Mouse (Mus musculus): ENCODE measurements around the gene Snx10. TPM values are rescaled to one million over a fixed set of nuclear protein-coding genes. Genes with fewer than 3 reads are reported as not detected.
"Not testable (repeated sequence)": the region's sequence is repeated elsewhere in the genome, so short reads cannot be mapped to it uniquely, and the experiment has no call there.

The Snx10 gene
- 15.3 and 17.3 TPM in 2 replicates for polyA plus RNA-seq (2016; fragmentation: Nextera tagmentation; extraction: Ambion mirVana)

DNA sequence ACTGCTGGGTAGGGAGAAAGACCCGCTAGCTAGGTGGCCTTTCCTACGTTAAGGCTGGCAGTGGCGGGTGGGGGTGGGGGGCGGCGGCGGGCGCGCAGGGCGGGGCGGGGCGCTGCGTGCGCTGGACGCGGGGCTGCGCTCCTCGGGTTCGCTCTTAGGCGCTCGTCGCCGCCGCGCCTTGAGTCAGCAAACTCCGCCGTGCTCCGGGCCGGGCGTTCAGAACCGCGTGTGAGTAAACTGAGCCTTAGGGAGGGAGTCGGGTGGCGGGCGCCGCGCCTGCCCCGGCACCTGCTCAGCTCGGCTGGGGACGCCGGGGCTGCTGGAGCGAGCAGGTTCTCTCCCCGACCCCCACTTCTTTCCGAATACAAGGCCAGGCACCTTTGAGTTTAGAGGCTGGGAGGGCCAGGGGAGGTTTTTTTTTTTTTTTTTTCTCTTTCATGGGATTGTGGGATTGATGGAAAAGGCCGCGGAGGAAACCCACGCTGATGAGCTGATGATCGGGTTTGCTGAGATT, at the start of gene Snx10:
Snx10 (plus strand) TSS at position 95 of the 514 bp plus-strand sequence.
- Histone ChIP-seq H3K27ac (no peak within 1 kb of the TSS), H3K4me1 (replicated peaks) (peaks cover 8% of the 10 kb centered on the region), H3K9ac (replicated peaks) (peak within 1 kb of the TSS; percentile 71), H3K4me3 (replicated peaks) (peak within 1 kb of the TSS; percentile 64), H3K27me3 (no peaks in the 10 kb centered on the region), H3K4me2 (peak within 1 kb of the TSS; percentile 77), H3K36me3 (no peaks in the 10 kb centered on the region), H3K9me3 (no peaks in the 10 kb centered on the region)
- peak; percentile 76; the same call in 1 of the 2 replicates for ATAC-seq (ENCODE audit: insufficient number of reproducible peaks, insufficient read depth, low FRiP score, low TSS enrichment, low read depth)
- WGBS: under 1% methylated on average over 47 of the region's 47 CpGs

DNA sequence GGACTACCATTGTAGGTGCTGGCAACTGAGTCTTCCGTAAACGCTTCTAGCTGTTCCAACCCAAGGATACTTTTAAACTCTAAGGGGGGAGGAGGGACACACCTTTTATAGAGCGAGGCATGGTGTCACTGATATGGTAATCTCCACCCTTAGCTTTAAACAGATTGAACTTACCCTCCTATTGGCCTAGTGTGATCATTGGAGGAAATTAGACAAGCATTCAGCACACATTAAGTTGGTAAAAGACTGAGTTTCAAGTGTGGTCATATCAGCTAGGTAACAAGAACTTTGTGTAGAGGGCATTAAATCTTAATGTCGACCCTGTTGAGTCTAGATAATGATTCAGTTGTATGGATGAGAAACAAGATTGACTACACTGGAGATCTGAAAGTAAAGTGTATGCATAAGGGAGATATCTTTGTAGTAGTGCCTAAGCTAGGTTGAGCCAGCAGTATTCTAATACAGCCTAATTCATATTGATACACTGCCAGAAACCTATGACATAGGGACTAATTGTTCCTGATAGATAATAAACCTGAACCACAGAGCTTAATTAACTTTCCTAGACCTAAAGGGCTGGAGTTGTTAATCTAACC, 44.5 kb upstream of the Snx10 start:
- H3K4me1 ChIP-seq (replicated peaks): no peaks in the 10 kb centered on the region
- H3K4me2 ChIP-seq: no peak overlapping the region
- WGBS: 95% methylated on average over 4 of the region's 4 CpGs
- H3K27me3 ChIP-seq: no peaks in the 10 kb centered on the region
- no peak overlapping the region for H3K4me3 ChIP-seq (replicated peaks)
- H3K36me3 ChIP-seq: peaks cover 80% of the 10 kb centered on the region
- no peak for ATAC-seq (ENCODE audit: insufficient number of reproducible peaks, insufficient read depth, low FRiP score, low TSS enrichment, low read depth)
- no peak overlapping the region for H3K27ac ChIP-seq
- no peak overlapping the region for H3K9ac ChIP-seq (replicated peaks)
- no peaks in the 10 kb centered on the region for H3K9me3 ChIP-seq

- H3K4me3 ChIP-seq (replicated peaks): no peak overlapping the region
- no peaks in the 10 kb centered on the region for H3K9me3 ChIP-seq
- no peak overlapping the region for H3K27ac ChIP-seq
- WGBS: 95% methylated on average over 8 of the region's 8 CpGs
- H3K27me3 ChIP-seq: no peaks in the 10 kb centered on the region
- H3K36me3 ChIP-seq: peaks cover 63% of the 10 kb centered on the region
- no peak overlapping the region for H3K4me2 ChIP-seq
- no peaks in the 10 kb centered on the region for H3K4me1 ChIP-seq (replicated peaks)
- no peak for ATAC-seq (ENCODE audit: insufficient number of reproducible peaks, insufficient read depth, low FRiP score, low TSS enrichment, low read depth)
- no peak overlapping the region for H3K9ac ChIP-seq (replicated peaks)
Observed at GRCm38 (mm10) chr6:51481548-51481947, 42.2 kb upstream of the Snx10 start.

DNA sequence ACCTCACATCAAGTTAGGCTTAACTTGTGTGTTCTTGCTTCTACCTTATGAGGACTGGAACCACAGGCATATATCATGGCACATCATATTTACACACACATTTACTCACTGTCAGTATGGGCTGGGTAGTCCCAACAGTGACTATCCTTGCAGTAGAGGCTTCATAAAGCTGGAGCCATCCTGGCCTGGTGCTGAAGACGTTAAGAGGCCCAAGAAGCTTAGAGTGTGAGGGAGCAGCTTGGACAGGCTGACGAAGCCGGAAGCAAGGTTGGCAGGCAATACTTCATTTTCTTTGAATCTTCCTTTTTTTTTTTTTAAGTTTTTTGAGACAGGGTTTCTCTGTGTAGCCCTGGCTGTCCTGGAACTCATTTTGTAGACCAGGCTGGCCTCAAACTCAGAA, 39.8 kb upstream of the Snx10 start:
- Histone ChIP-seq H3K36me3 (peaks cover 45% of the 10 kb centered on the region), H3K4me2 (no peak overlapping the region), H3K9ac (replicated peaks) (no peak overlapping the region), H3K27ac (no peak overlapping the region), H3K4me3 (replicated peaks) (no peak overlapping the region), H3K9me3 (peaks cover 7% of the 10 kb centered on the region; the same call in 1 of the 2 replicates), H3K4me1 (replicated peaks) (no peaks in the 10 kb centered on the region), H3K27me3 (no peaks in the 10 kb centered on the region)
- no peak for ATAC-seq (ENCODE audit: insufficient number of reproducible peaks, insufficient read depth, low FRiP score, low TSS enrichment, low read depth)
- WGBS: 93% methylated on average over 3 of the region's 3 CpGs

GRCm38 (mm10) chr6:51484556-51484955, 39.1 kb upstream of the Snx10 start:
- 85% methylated on average over 8 of the region's 8 CpGs for WGBS
- not testable (repeated sequence) for ATAC-seq (ENCODE audit: insufficient number of reproducible peaks, insufficient read depth, low FRiP score, low TSS enrichment, low read depth); H3K9ac ChIP-seq (replicated peaks); H3K4me2 ChIP-seq; H3K4me3 ChIP-seq (replicated peaks); H3K27ac ChIP-seq; H3K4me1 ChIP-seq (replicated peaks); H3K9me3 ChIP-seq; H3K27me3 ChIP-seq
- H3K36me3 ChIP-seq: peaks cover 38% of the 10 kb centered on the region

DNA sequence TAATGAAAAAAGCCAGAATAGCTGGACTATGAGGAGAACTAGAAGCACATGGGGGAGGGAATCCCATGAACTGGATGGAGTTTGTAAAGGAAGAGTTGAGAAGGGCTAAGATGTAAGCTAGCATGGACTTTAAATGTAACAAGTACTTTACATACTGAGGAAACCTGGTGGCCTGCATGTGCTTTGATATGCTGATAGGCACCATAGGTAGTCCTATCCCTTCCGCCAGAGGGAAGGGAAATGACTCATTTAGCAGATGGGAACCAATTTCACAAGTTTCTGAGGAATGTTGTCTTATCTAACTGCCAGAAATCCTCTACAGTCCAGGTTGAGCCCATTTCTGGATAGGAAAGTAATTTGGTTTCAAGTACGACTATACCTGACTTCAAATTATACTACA, 38.1 kb upstream of the Snx10 start:
- no peaks in the 10 kb centered on the region for H3K27me3 ChIP-seq
- peaks cover 28% of the 10 kb centered on the region for H3K36me3 ChIP-seq
- no peak overlapping the region for H3K9ac ChIP-seq (replicated peaks)
- WGBS: 49% methylated on average over 2 of the region's 2 CpGs
- H3K9me3 ChIP-seq: peaks cover 7% of the 10 kb centered on the region; the same call in 1 of the 2 replicates
- peaks cover 9% of the 10 kb centered on the region; the same call in 1 of the 2 replicates for H3K4me1 ChIP-seq (replicated peaks)
- H3K27ac ChIP-seq: peak overlapping the region; percentile 29; the same call in 1 of the 2 replicates
- H3K4me3 ChIP-seq (replicated peaks): no peak overlapping the region
- no peak overlapping the region for H3K4me2 ChIP-seq
- no peak for ATAC-seq (ENCODE audit: insufficient number of reproducible peaks, insufficient read depth, low FRiP score, low TSS enrichment, low read depth)

DNA sequence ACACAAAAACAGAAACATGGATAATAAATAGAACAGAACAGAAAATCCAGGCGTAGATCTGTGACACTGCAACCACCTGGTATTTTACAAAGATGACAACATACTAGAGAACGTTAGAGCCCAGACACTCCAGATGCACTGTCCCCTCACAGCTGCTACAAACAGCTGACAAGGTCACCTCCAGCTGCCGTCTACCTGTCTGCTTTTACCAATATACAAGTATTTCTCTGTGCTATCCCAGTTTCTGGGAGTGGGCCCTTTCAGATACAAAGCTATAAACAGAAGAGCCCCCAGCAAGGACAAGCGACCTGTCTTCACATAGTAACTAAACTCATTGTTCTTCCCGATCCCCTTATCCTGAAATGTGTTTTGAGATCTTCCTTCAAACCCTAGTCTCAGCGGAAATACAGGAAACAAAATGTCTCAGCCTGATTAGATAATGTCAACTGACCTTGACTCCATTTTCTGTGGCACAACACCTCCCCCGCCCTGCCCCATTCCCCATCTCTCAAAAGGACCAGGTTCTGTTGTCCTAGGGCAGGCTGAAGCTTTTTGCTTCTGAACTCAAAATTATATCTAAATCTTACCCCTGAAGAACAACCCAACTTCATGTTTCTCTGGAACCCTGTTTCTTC, 37.5 kb upstream of the Snx10 start:
- Histone ChIP-seq H3K4me2 (no peak overlapping the region), H3K27ac (no peak overlapping the region), H3K36me3 (peaks cover 22% of the 10 kb centered on the region), H3K9ac (replicated peaks) (no peak overlapping the region), H3K9me3 (peaks cover 7% of the 10 kb centered on the region; the same call in 1 of the 2 replicates), H3K4me1 (replicated peaks) (peaks cover 9% of the 10 kb centered on the region; the same call in 1 of the 2 replicates), H3K4me3 (replicated peaks) (no peak overlapping the region), H3K27me3 (no peaks in the 10 kb centered on the region)
- no peak for ATAC-seq (ENCODE audit: insufficient number of reproducible peaks, insufficient read depth, low FRiP score, low TSS enrichment, low read depth)
- WGBS: 66% methylated on average over 7 of the region's 7 CpGs

DNA sequence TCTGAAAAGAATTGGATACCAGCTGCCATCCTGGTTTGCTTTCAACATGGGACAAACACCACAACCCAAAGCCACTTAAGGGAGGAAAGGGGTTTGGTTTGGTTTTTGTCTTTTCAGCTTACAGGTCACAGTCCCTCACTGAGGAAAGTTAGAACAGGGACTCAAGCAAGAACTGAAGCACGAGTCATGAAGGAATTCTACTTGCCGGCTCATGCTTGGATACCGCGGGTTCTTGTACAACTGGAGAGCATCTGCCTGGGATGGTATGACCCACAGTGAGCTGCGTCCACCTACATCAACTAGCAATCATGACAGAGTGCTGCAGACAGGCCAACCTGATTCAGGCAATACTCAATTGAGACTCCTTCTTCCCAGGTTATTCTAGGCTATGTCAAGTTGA, 37.0 kb upstream of the Snx10 start:
- Histone ChIP-seq H3K27ac (no peak overlapping the region), H3K36me3 (peaks cover 17% of the 10 kb centered on the region), H3K9ac (replicated peaks) (no peak overlapping the region), H3K4me1 (replicated peaks) (peaks cover 9% of the 10 kb centered on the region; the same call in 1 of the 2 replicates), H3K4me3 (replicated peaks) (no peak overlapping the region), H3K27me3 (no peaks in the 10 kb centered on the region), H3K9me3 (peaks cover 8% of the 10 kb centered on the region; the same call in 1 of the 2 replicates), H3K4me2 (no peak overlapping the region)
- no peak for ATAC-seq (ENCODE audit: insufficient number of reproducible peaks, insufficient read depth, low FRiP score, low TSS enrichment, low read depth)
- 94% methylated on average over 5 of the region's 5 CpGs for WGBS

GRCm38 (mm10) chr6:51489787-51490186, 33.9 kb upstream of the Snx10 start:
- ATAC-seq (ENCODE audit: insufficient number of reproducible peaks, insufficient read depth, low FRiP score, low TSS enrichment, low read depth): no peak
- Histone ChIP-seq H3K9ac (replicated peaks) (no peak overlapping the region), H3K4me1 (replicated peaks) (peaks cover 9% of the 10 kb centered on the region; the same call in 1 of the 2 replicates), H3K4me3 (replicated peaks) (no peak overlapping the region), H3K4me2 (no peak overlapping the region), H3K27me3 (no peaks in the 10 kb centered on the region), H3K27ac (peak overlapping the region; percentile 68), H3K9me3 (peaks cover 10% of the 10 kb centered on the region; the same call in 1 of the 2 replicates), H3K36me3 (no peaks in the 10 kb centered on the region)
- 40% methylated on average over 2 of the region's 2 CpGs for WGBS

DNA sequence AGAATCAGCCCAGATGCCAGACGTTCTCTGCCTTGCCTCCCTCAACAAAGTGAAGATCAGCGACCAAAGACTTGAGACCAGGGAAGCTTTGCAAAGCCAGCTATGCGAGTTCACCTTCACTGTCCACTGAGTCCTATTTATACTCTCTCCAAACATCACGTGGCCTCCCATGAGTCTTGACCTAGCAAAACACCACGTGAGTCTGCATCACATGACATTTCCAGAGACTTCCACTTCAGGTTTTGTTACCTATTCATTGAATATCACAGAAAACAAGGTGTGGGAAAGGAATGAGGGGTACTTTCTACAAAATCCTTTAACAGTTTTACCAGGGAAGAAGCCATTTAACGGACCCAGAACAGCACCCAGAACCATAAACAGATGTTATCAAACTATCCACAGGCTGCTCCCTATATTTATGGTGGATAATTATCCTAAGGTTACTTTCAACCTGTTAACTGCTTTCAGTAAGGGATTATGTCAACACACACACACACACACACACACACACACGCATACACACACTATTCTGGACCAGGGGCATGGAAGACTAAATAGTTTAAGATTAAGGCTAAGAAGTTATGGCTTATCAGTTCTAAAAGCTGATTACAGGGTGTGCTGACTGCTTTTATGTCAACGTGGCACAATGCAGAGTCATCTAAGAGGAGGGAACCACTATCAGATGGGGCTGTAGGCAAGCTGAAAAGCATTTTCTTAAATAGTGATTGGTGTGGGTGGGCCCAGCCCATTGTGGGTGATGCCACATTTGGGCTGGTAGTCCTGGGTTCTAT, 26.2 kb upstream of the Snx10 start:
- Histone ChIP-seq H3K4me2 (no peak overlapping the region), H3K27ac (no peak overlapping the region), H3K9ac (replicated peaks) (no peak overlapping the region), H3K4me1 (replicated peaks) (no peaks in the 10 kb centered on the region), H3K36me3 (no peaks in the 10 kb centered on the region), H3K4me3 (replicated peaks) (no peak overlapping the region), H3K9me3 (no peaks in the 10 kb centered on the region), H3K27me3 (no peaks in the 10 kb centered on the region)
- 61% methylated on average over 8 of the region's 8 CpGs for WGBS
- ATAC-seq (ENCODE audit: insufficient number of reproducible peaks, insufficient read depth, low FRiP score, low TSS enrichment, low read depth): no peak

- Histone ChIP-seq H3K9ac (replicated peaks) (no peak overlapping the region), H3K4me3 (replicated peaks) (no peak overlapping the region), H3K4me2 (no peak overlapping the region), H3K27ac (no peak overlapping the region), H3K9me3 (no peaks in the 10 kb centered on the region), H3K4me1 (replicated peaks) (peaks cover 23% of the 10 kb centered on the region; the same call in 1 of the 2 replicates), H3K27me3 (no peaks in the 10 kb centered on the region), H3K36me3 (no peaks in the 10 kb centered on the region)
- ATAC-seq (ENCODE audit: insufficient number of reproducible peaks, insufficient read depth, low FRiP score, low TSS enrichment, low read depth): no peak
- 74% methylated on average over 1 of the region's 1 CpGs for WGBS
Observed at GRCm38 (mm10) chr6:51505671-51506070, 18.0 kb upstream of the Snx10 start.
